Mouse (Mus musculus): ENCODE data around the gene Rexo1. TPM values are rescaled to one million over a fixed set of nuclear protein-coding genes. Genes with fewer than 3 reads are reported as not detected.

The Rexo1 gene
- polyA plus RNA-seq, 1 experiment from 2014 or later, result 27.1 TPM

GRCm38 (mm10) chr10:80584045-80584488 is 22.7 kb upstream of the Rexo1 start:
- peaks cover 33% of the 10 kb centered on the region for H3K36me3 ChIP-seq
- peaks cover 39% of the 10 kb centered on the region for H3K4me1 ChIP-seq
- 62% methylated on average over 12 of the region's 12 CpGs for WGBS
- no peak for ATAC-seq (ENCODE audit: insufficient number of reproducible peaks, low FRiP score, low TSS enrichment, low read depth)
- H3K4me3 ChIP-seq (replicated peaks), result no peak overlapping the region
- H3K27me3 ChIP-seq, result no peaks in the 10 kb centered on the region
- H3K4me2 ChIP-seq (replicated peaks), result no peak overlapping the region
- no peak overlapping the region for H3K9ac ChIP-seq
- 0 out of 2 replicates have a peak overlapping the region, but pooled peaks have one; percentile 29 for H3K27ac ChIP-seq (replicated peaks)
- no peaks in the 10 kb centered on the region for H3K9me3 ChIP-seq (replicated peaks)

DNA sequence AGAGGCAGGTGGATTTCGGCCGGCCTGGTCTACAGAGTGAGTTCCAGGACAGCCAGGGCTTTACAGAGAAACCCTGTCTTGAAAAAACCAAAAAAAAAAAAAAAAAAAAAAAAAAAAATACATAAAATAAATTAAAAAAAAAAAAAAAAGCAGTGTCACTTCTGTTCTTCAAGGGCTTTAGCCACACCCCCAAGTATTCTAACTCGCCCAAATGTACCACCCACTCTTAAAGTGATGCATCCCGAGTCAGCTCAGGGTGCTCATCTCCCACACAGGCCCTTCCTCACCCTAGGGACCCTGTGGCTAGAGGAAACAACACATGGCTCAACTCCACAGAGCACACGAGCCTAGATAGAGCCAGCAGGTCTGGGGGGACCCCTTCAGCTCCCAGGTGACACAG is 21.7 kb upstream of the Rexo1 start:
- H3K27me3 ChIP-seq, result no peaks in the 10 kb centered on the region
- H3K27ac ChIP-seq (replicated peaks), result no peak overlapping the region
- WGBS, result 80% methylated on average over 5 of the region's 5 CpGs
- ATAC-seq (ENCODE audit: insufficient number of reproducible peaks, low FRiP score, low TSS enrichment, low read depth), result no peak
- H3K9me3 ChIP-seq (replicated peaks), result no peaks in the 10 kb centered on the region
- H3K4me2 ChIP-seq (replicated peaks), result no peak overlapping the region
- H3K4me1 ChIP-seq, result peaks cover 39% of the 10 kb centered on the region
- no peak overlapping the region for H3K9ac ChIP-seq
- no peak overlapping the region for H3K4me3 ChIP-seq (replicated peaks)
- H3K36me3 ChIP-seq, result peaks cover 33% of the 10 kb centered on the region

- Histone ChIP-seq H3K4me1 (peaks cover 43% of the 10 kb centered on the region), H3K27ac (replicated peaks) (peak overlapping the region; percentile 96), H3K4me3 (replicated peaks) (peak overlapping the region; percentile 85), H3K9ac (no peak overlapping the region), H3K27me3 (no peaks in the 10 kb centered on the region), H3K4me2 (replicated peaks) (peak overlapping the region; percentile 94), H3K9me3 (replicated peaks) (no peaks in the 10 kb centered on the region), H3K36me3 (peaks cover 15% of the 10 kb centered on the region)
- ATAC-seq (ENCODE audit: insufficient number of reproducible peaks, low FRiP score, low TSS enrichment, low read depth), result no peak
- WGBS, result 4% methylated on average over 8 of the region's 8 CpGs
These were observed 17.6 kb upstream of the Rexo1 start for GRCm38 (mm10) chr10:80578911-80579310.

GRCm38 (mm10) chr10:80578131-80578750 is 16.9 kb upstream of the Rexo1 start:
- peak overlapping the region; percentile 29 for H3K9ac ChIP-seq
- under 1% methylated on average over 29 of the region's 29 CpGs for WGBS
- peaks cover 49% of the 10 kb centered on the region for H3K4me1 ChIP-seq
- peak overlapping the region; percentile 85 for H3K4me3 ChIP-seq (replicated peaks)
- H3K27me3 ChIP-seq, result no peaks in the 10 kb centered on the region
- H3K27ac ChIP-seq (replicated peaks), result peak overlapping the region; percentile 96
- peaks cover 9% of the 10 kb centered on the region for H3K36me3 ChIP-seq
- ATAC-seq (ENCODE audit: insufficient number of reproducible peaks, low FRiP score, low TSS enrichment, low read depth), result 0 out of 2 replicates have a peak, but pooled peaks have one; percentile 25
- H3K9me3 ChIP-seq (replicated peaks), result no peaks in the 10 kb centered on the region
- H3K4me2 ChIP-seq (replicated peaks), result peak overlapping the region; percentile 94

DNA sequence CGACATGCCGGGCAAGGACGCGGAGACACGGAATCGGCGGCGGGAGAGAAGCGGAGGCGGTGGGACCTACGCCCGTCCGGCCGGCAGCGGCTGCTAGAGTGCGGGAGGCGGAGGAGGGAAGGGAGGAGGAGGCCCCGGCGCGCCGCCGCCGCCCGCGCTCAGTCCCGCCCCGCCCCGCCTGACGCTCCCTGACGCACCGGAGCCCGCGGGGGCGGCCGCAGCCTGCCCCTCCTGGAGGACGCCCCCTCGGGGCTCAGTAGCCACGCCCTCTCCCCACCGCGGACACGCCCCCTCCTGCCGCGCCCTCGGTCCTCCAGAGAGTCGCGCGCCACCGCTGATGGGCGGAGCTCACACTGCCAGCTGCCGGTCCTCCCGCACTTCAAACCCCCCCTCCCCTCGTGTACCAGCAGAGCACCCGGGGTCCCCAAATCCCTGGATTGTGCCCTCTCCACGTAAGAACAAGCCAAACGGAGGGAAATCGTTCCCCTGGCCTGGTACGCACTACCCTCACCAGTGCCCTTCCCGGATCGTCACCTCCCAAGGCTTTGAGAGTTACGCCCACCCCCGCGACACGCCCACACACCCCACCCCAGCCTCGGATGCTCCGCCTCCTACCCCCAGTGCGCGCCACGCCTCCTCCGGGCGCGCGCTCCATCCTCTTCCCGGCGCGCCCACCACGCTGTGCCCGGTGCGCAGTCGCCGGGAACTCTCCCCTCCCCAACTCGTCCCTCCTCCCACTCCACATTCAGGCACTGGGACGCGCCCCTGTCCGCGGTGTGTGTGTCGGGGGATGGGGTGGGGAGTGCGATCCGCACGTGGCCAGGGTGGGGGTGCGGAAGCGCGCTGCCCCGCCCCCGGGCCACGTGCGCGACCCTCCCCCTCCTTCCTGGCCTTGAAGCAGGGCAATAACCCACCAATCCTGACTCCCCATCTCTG is 16.1 kb upstream of the Rexo1 start, which contains the start of gene Klf16:
Gene Klf16 (minus strand): TSS at position 127 of the 936 bp plus-strand sequence.
- H3K9ac ChIP-seq, result peak within 1 kb of the TSS; percentile 65
- peak within 1 kb of the TSS; percentile 96 for H3K27ac ChIP-seq (replicated peaks)
- ATAC-seq (ENCODE audit: insufficient number of reproducible peaks, low FRiP score, low TSS enrichment, low read depth), result peak; percentile 84
- H3K4me3 ChIP-seq (replicated peaks), result peak within 1 kb of the TSS; percentile 85
- WGBS, result under 1% methylated on average over 83 of the region's 97 CpGs
- H3K9me3 ChIP-seq (replicated peaks), result no peaks in the 10 kb centered on the region
- no peaks in the 10 kb centered on the region for H3K27me3 ChIP-seq
- peak within 1 kb of the TSS; percentile 94 for H3K4me2 ChIP-seq (replicated peaks)
- peaks cover 50% of the 10 kb centered on the region for H3K4me1 ChIP-seq
- peaks cover 4% of the 10 kb centered on the region; the same call in 1 of the 2 replicates for H3K36me3 ChIP-seq

DNA sequence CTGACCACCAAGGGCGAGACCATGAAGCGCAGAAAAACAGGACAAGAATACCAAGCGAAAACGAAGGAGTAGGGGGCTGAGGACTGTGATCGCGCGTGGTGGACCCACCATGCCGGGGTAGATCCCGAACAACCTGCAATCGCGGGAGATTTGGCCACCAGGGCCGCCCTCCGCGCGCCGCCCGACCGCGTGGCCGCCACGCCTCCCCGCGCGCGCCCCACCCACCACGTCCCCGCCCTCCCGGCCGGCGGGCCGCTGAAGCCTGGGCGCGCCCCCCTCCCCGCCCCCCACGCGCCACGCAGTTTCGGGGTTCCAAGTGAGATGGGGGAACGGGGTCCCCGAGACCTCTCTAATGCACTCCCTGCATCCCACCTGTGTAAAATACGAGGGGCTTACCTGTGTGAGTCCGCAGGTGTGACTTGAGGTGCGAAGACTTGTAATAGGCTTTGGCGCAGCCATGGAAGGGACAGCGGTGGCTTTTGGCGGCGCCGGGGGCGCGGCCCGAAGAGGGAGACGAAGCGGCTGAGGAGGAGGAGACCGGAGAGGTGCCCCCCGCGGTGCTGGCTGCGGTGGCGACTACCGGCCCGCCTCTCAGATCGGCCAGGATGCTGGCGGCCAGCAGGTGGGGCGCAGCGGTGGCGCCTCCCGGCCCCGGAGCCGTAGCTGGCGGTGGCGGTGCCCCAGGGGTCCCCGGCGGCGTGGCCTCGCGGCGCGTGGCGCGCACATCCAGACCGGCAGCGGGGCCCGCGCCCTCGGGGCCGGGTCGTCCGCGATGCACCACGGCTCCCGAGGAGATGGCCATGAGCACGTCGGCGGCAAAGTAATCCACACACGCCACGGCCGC is 15.2 kb upstream of the Rexo1 start:
- no peaks in the 10 kb centered on the region for H3K9me3 ChIP-seq (replicated peaks)
- peak overlapping the region; percentile 94 for H3K4me2 ChIP-seq (replicated peaks)
- WGBS, result under 1% methylated on average over 87 of the region's 96 CpGs
- ATAC-seq (ENCODE audit: insufficient number of reproducible peaks, low FRiP score, low TSS enrichment, low read depth), result no peak; the same call in 1 of the 2 replicates
- peak overlapping the region; percentile 85 for H3K4me3 ChIP-seq (replicated peaks)
- H3K36me3 ChIP-seq, result peaks cover 3% of the 10 kb centered on the region; the same call in 1 of the 2 replicates
- no peaks in the 10 kb centered on the region for H3K27me3 ChIP-seq
- H3K4me1 ChIP-seq, result peaks cover 59% of the 10 kb centered on the region
- peak overlapping the region; percentile 96 for H3K27ac ChIP-seq (replicated peaks)
- peak overlapping the region; percentile 65 for H3K9ac ChIP-seq

GRCm38 (mm10) chr10:80575925-80576324 is 14.6 kb upstream of the Rexo1 start:
- H3K4me1 ChIP-seq, result peaks cover 66% of the 10 kb centered on the region
- H3K36me3 ChIP-seq, result no peaks in the 10 kb centered on the region
- 11% methylated on average over 17 of the region's 17 CpGs for WGBS
- no peak for ATAC-seq (ENCODE audit: insufficient number of reproducible peaks, low FRiP score, low TSS enrichment, low read depth)
- H3K4me2 ChIP-seq (replicated peaks), result peak overlapping the region; percentile 94
- peak overlapping the region; percentile 85 for H3K4me3 ChIP-seq (replicated peaks)
- H3K9ac ChIP-seq, result peak overlapping the region; percentile 65
- no peaks in the 10 kb centered on the region for H3K27me3 ChIP-seq
- no peaks in the 10 kb centered on the region for H3K9me3 ChIP-seq (replicated peaks)
- no peak overlapping the region for H3K27ac ChIP-seq (replicated peaks)

GRCm38 (mm10) chr10:80574896-80575295 is 13.5 kb upstream of the Rexo1 start:
- Histone ChIP-seq H3K27ac (replicated peaks) (no peak overlapping the region), H3K9me3 (replicated peaks) (no peaks in the 10 kb centered on the region), H3K36me3 (no peaks in the 10 kb centered on the region), H3K27me3 (no peaks in the 10 kb centered on the region), H3K4me3 (replicated peaks) (peak overlapping the region; percentile 85; the same call in 1 of the 2 replicates), H3K4me1 (peaks cover 76% of the 10 kb centered on the region), H3K4me2 (replicated peaks) (peak overlapping the region; percentile 94; the same call in 1 of the 2 replicates), H3K9ac (no peak overlapping the region)
- ATAC-seq (ENCODE audit: insufficient number of reproducible peaks, low FRiP score, low TSS enrichment, low read depth), result no peak
- WGBS, result 67% methylated on average over 3 of the region's 3 CpGs

GRCm38 (mm10) chr10:80573944-80574343 is 12.6 kb upstream of the Rexo1 start:
- Histone ChIP-seq H3K27me3 (no peaks in the 10 kb centered on the region), H3K4me3 (replicated peaks) (no peak overlapping the region), H3K27ac (replicated peaks) (no peak overlapping the region), H3K9me3 (replicated peaks) (no peaks in the 10 kb centered on the region), H3K4me2 (replicated peaks) (no peak overlapping the region), H3K9ac (no peak overlapping the region), H3K36me3 (no peaks in the 10 kb centered on the region), H3K4me1 (peaks cover 74% of the 10 kb centered on the region)
- no peak for ATAC-seq (ENCODE audit: insufficient number of reproducible peaks, low FRiP score, low TSS enrichment, low read depth)
- WGBS, result 60% methylated on average over 9 of the region's 9 CpGs

- no peak for ATAC-seq (ENCODE audit: insufficient number of reproducible peaks, low FRiP score, low TSS enrichment, low read depth)
- Histone ChIP-seq H3K27ac (replicated peaks) (no peak overlapping the region), H3K27me3 (no peaks in the 10 kb centered on the region), H3K9me3 (replicated peaks) (no peaks in the 10 kb centered on the region), H3K9ac (no peak overlapping the region), H3K4me2 (replicated peaks) (no peak overlapping the region), H3K4me3 (replicated peaks) (no peak overlapping the region), H3K36me3 (peaks cover 8% of the 10 kb centered on the region; the same call in 1 of the 2 replicates), H3K4me1 (peaks cover 63% of the 10 kb centered on the region)
- WGBS, result 64% methylated on average over 2 of the region's 2 CpGs
These were observed 11.1 kb upstream of the Rexo1 start for GRCm38 (mm10) chr10:80572477-80572876.

Data from embryonic facial prominence, embryonic 15.5 days (tissue).